Mouse (Mus musculus): ENCODE measurements around the gene Mdm2.

Gene Mdm2

DNA sequence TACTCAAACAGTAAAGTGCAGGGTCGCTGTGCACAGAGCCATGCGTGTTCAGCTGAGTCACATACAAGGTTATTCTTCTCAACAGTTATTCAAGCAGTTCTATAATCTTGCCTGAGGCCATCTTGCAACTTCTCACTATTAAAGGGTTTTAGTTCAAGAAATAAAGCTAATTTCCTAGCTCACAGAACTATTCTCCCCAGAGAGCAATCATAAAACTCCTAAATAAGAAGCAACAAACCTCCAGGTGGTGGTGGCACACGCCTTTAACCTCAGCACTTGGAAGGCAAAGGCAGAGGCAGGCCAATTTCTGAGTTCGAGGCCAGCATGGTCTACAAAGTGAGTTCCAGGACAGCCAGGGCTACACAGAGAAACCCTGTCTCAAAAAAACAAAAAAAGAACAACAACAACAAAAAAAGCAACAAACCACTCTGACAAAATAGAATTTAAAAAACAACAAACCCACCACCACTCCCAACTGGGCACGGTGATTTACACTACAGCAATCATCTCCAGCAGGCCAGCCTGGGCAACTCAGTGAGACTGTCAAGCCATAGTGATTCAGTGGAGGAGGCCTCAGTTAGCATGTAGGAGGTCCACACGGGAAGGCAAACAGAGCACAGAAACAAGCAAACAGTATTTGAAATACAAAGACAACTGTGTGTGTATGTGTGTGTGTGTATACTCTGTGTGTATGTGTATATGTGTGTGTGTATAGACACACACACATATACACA, 13.6 kb downstream of the Mdm2 start:
- DNase-seq (ENCODE audit: low spot score in 2 of 2) = no peak

GRCm38 (mm10) chr10:117696021-117696826, 14.3 kb downstream of the Mdm2 start:
- DNase-seq (ENCODE audit: low spot score in 2 of 2) = no peak

- no peak for DNase-seq (ENCODE audit: low spot score in 2 of 2)
These were observed 15.0 kb downstream of the Mdm2 start for GRCm38 (mm10) chr10:117695605-117696004.

DNA sequence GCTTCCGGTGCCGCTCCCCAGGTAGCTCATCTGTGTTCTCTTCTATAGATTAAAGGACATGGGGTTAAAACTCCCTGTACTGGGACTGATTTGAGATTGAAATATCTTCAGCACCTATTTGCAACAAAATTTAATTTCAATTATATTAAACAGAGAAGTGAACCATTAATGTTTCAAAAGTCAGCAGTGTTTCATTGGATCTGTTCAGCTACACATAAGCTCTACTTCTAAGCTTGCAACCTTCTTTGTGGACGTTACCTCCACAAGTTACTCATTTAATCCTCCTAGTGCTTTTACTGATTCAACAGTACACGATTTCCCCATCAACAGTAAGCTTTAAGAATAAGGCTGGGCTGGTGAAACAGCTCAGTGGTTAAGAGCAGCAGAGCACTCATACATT, 15.5 kb downstream of the Mdm2 start:
- no peak for DNase-seq (ENCODE audit: low spot score in 2 of 2)

GRCm38 (mm10) chr10:117694255-117694953, 16.2 kb downstream of the Mdm2 start:
- no peak for DNase-seq (ENCODE audit: low spot score in 2 of 2)

GRCm38 (mm10) chr10:117692953-117693352, 17.6 kb downstream of the Mdm2 start:
- DNase-seq (ENCODE audit: low spot score in 2 of 2) = no peak

GRCm38 (mm10) chr10:117692173-117692572, 18.4 kb downstream of the Mdm2 start:
- DNase-seq (ENCODE audit: low spot score in 2 of 2) = no peak

DNA sequence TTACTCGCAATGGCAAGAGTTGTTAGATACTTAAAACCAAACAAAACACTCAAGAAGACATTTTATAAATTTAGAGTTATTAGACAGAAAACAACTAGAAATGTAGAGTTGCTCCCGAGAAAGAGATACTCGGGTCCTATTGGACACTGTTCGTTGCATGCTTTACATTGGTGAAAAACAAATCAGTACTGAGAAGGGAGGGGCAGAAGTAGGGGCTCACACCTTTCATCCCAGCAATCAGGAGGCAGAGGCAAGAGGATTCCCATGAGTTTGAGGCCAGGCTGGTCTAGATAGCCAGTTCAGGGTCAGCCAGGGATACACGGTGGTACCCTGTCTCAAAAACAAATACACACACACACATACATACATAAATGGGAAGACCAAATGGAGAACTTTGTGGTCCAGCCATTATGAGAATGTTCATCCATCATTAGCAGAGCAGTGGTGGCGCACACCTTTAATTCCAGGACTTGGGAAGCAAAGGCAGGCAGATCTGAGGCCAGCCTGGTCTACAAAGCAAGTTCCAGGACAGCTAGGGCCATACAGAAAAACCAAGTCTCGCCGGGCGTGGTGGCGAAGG, 19.1 kb downstream of the Mdm2 start:
- DNase-seq (ENCODE audit: low spot score in 2 of 2) = no peak

DNA sequence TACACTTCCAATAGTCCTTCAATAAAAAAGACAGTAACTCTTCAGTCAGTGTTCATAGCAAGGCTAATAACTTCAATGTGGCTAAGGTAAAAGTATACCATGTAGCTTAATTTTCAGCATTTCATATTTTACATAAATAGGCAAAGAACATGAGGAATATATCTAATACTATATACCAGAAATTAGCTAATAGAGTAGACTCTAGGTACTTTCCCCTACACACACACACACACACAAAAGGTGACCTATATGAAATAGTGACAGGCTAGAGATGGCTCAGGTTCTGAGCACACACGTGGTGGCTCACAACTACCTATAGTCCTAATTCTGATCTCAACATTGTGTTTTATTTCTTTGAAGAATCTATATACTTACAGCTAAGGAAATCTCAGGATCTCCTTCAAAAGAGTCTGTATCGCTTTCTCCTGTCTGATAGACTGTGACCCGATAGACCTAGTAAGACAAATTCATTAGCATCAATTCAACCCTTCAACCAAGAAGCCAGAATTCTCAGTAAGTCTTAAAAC, 19.7 kb downstream of the Mdm2 start:
- DNase-seq (ENCODE audit: low spot score in 2 of 2) = no peak

DNA sequence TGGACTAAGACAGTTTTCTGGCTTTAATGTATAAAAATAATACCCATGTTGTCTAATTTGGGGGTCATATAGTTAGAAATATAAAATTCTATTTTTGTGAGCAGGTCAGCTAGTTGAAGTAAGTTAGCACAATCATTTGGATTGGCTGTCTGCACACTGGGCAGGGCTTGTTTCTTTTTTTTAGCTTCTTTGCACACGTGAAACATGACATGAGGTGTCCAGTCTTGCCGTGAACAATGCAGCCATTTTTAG, 20.5 kb downstream of the Mdm2 start:
- no peak for DNase-seq (ENCODE audit: low spot score in 2 of 2)

DNA sequence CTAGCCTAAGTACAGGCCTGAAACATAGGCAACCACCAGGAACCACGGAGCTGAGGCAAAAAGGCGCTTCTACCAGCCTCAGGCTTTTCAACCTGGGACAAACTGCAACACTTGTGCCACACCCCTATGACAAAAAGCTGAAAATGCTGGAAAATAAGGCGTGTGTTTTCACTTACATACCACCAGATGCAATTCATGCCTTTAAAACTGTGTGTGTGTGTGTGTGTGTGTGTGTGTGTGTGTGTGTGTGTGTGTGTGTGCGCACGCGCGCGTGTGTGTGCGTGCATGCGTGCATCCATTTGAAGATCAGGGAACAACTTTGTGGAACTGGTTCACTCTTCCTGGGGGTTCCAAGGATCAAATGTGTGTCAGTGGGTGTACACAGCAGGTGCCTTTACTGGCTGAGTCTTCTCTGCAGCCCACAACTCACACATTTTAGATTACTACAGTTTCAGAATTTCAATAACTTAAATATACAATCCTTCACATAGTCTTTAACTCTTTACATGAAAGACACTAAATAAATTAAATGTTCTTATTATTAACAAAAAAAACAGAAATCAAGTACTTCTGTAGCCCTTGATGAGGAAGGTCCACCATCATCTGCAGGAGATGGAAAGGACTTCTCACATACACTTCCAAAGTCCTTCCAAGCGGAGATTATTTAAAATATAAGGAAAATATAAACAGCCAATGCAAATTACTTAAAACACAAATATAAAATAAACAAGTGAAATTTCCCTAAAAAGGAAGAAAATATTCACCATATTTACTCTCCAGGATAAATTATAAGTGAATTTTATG, 21.1 kb downstream of the Mdm2 start:
- no peak for DNase-seq (ENCODE audit: low spot score in 2 of 2)

DNA sequence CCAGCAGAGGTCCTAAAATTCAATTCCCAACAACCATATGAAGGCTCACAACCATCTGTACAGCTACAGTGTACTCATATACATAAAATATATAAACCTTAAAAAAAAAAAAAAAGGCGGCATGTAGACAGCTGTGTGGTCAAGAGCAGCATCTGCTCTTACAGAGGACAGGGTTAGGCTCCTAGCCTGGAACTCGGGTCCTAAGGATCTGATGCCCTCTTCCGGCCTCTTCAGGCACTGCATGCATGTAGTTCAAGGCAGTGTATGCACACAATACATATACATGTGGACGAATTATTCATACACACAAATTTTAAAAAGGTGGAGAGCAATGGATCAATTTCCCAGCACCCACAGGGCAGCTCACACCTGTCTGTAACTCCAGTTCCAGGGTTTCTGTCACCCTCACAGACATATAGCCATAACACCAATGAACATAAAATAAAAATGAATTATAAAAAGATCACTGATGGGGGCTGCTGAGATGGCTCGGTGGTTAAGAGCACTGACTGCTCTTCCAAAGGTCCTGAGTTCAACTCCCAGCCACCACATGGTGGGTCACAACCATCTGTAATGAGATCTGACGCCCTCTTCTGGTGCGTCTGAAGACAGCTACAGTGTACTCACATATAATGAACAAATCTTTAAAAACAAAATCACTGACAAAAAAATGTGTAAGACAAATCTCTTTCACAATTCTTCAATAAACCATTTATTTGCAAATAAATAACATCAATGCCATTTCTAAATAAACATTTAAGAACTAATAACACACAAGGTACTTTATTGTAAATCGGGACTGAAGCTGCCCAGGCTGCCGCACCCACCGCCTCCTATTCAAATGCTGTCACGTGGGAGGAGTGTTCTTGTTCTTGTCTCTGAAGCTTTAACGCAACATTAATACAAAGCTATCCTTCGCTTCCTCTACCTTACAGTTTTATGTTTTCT, 22.1 kb downstream of the Mdm2 start:
- DNase-seq (ENCODE audit: low spot score in 2 of 2) = no peak

DNA sequence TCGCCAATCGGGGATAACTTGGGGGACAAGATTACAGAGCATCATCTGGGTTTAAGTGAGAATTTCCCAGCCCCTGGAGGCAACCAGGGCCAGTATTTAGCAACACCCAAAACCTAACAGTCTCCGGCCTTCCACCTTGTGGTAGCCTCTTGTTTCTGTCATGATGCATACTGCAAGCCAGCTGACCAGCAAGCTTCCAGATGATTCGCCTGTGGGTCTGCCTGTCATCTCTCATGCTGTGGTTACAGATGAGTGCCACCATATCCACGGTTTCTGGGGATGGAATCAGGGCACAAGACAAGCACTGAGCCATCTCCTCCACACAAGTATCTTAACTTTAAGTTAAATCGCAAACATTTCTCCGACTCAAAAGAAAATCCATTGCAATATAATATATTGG, 23.0 kb downstream of the Mdm2 start:
- DNase-seq (ENCODE audit: low spot score in 2 of 2) = no peak

- no peak for DNase-seq (ENCODE audit: low spot score in 2 of 2)
These were observed 23.5 kb downstream of the Mdm2 start for GRCm38 (mm10) chr10:117687018-117687417.

DNA sequence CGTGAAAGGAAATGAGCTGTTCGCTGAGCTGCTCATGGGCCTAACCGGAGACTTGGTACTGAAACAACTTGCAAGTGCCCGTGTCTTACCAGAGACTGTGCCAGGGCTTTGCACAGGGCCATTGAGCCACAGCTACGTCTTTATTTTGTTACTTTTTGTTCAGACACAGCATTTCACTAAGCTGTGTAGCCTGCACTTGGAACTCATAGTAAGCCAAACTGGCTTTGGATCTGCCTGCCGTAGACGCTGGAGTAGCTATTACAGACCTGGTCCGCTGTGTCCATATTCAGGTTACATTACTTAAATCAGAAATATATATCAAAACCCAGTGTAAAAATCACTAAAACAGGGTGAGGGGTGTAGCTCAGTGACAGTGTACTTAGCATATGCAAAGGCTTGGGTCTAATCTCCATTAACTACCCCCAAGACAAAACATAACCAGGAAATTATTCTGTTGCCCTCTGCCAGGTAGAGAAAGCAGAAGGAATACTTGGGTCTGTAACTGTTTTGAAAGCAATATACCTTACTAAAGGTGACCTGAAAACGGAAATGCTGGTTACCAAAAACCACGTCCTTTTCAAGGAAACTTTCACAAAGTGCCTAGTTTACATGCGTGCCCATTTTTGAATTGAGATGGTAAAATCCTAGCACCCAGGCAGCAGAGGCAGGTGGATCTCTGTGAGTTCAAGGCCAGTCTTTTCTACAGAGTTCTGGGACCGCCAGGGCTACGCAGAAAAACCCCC, 24.5 kb downstream of the Mdm2 start:
- no peak for DNase-seq (ENCODE audit: low spot score in 2 of 2)

DNA sequence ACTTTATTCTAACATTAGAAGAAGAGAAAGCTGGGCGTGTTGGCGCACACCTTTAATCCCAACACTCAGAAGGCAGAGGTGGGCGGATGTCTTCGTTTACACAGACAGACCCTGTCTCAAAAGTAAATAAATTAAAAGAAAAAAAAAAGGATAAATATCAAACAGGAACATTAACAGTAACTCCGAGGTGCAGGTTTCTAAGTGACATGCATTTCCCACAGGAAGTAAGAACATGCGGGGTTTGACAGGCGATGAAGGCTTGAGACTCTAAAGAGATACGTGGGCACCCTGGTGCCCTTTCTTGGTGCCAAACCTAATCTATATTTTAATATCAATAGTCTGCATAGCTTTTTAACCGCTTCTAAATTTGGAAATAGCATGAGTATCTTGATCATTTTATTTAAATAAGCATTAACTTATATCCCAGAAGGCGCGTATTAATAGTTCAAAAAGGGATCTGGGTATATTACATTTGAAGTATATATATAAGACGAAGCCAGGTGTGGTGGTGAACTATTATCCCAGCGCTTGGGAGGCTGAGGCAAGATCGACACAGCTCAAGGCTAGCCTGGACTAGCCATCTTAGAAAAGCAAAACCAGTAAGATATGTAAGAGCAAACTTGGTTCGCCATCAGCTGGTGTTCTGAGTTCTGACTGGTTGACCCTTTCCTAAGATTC, 25.2 kb downstream of the Mdm2 start:
- DNase-seq (ENCODE audit: low spot score in 2 of 2) = no peak

- no peak for DNase-seq (ENCODE audit: low spot score in 2 of 2)
These were observed 26.0 kb downstream of the Mdm2 start for GRCm38 (mm10) chr10:117684298-117685170.

GRCm38 (mm10) chr10:117683734-117684037, 26.9 kb downstream of the Mdm2 start:
- no peak for DNase-seq (ENCODE audit: low spot score in 2 of 2)
